Mouse (Mus musculus) limb, embryonic 13.5 days (tissue): ENCODE data around the gene Prkd2. TPM values are rescaled to one million over a fixed set of nuclear protein-coding genes. Genes with fewer than 3 reads are reported as not detected.
A peak's percentile ranks its signal among the peaks of the same experiment; 100 is the strongest.

Experiments
- ATAC-seq: fragments of 200-750 bp; cut with Nextera tagmentation; 2 replicates; pipeline ENCODE4 v1.8.0; 2017; ENCODE audit warnings: low read depth, moderate number of reproducible peaks, moderate TSS enrichment; ENCODE audit not compliant: low FRiP score
- H3K27ac ChIP-seq: fragments of 300-500 bp; sonication (generic); 2 replicates; pipeline ENCODE4 v1.5.1; 2015; ENCODE audit warnings: inconsistent platforms, mild to moderate bottlenecking, moderate library complexity
- H3K27me3 ChIP-seq: fragments of 300-500 bp; sonication (generic); 2 replicates; pipeline ENCODE4 v1.6.1; 2015; ENCODE audit warnings: mild to moderate bottlenecking, inconsistent platforms
- H3K36me3 ChIP-seq: fragments of 300-500 bp; sonication (generic); 2 replicates; pipeline ENCODE4 v1.6.1; 2015; ENCODE audit warnings: inconsistent platforms, mild to moderate bottlenecking, moderate library complexity
- H3K4me1 ChIP-seq: fragments of 300-500 bp; sonication (generic); 2 replicates; pipeline ENCODE4 v1.6.1; 2015; ENCODE audit warnings: inconsistent platforms
- H3K4me2 ChIP-seq: fragments of 300-500 bp; sonication (generic); replicated peaks from 2 replicates; pipeline ENCODE4 v1.6.1; 2015; ENCODE audit warnings: inconsistent platforms, mild to moderate bottlenecking, moderate library complexity
- H3K4me3 ChIP-seq: fragments of 300-500 bp; sonication (generic); 2 replicates; pipeline ENCODE4 v1.5.1; 2015; ENCODE audit warnings: moderate library complexity, mild to moderate bottlenecking, inconsistent platforms
- H3K9ac ChIP-seq: fragments of 300-500 bp; sonication (generic); 2 replicates; pipeline ENCODE4 v1.6.1; 2015; ENCODE audit warnings: mild to moderate bottlenecking, inconsistent platforms
- H3K9me3 ChIP-seq: fragments of 300-500 bp; sonication (generic); 2 replicates; pipeline ENCODE4 v1.6.1; 2016; ENCODE audit warnings: inconsistent platforms
- WGBS: fragments of 180-500 bp; shearing (Covaris S2); methylation state at CpG from one replicate; pipeline ENCODE4 v1.1.7; 2015; 5-methylcytosine and 5-hydroxymethylcytosine counted together
- polyA plus RNA-seq: library from polyadenylated mRNA; unstranded; fragments of >200 nt; fragmentation: Nextera tagmentation; extraction: Ambion mirVana; gene quantifications from 2 replicates; pipeline ENCODE4 v1.2.1, GENCODE M21; 2015

Prkd2 gene
- polyA plus RNA-seq, 1 experiment from 2014 or later: 20.8 TPM

DNA sequence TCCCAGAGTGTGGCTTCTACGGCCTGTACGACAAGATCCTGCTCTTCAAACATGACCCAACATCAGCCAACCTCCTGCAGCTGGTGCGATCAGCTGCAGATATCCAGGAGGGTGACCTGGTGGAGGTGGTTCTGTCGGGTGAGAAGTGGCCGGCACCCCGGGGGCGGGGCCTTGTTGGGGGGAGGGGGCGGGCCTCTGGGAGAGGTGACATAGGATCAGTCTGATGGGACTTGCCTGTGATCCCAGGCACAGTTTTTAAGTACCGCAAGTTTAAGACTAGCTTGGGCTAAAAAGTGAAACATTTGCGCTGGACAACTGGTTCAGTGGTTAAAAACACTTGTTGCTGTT is 3.1 kb downstream of the Prkd2 start:
- Histone ChIP-seq H3K9ac (peak overlapping the region; percentile 89), H3K4me3 (peak overlapping the region; percentile 68), H3K9me3 (no peaks in the 10 kb centered on the region), H3K36me3 (peaks cover 55% of the 10 kb centered on the region), H3K4me2 (peak overlapping the region; percentile 98), H3K27ac (peak overlapping the region; percentile 79), H3K4me1 (peaks cover 28% of the 10 kb centered on the region), H3K27me3 (no peaks in the 10 kb centered on the region)
- 29% methylated on average over 10 of the region's 10 CpGs for WGBS
- no peak for ATAC-seq

- Histone ChIP-seq H3K4me2 (no peak overlapping the region), H3K36me3 (peaks cover 52% of the 10 kb centered on the region), H3K27me3 (no peaks in the 10 kb centered on the region), H3K4me1 (peaks cover 28% of the 10 kb centered on the region), H3K4me3 (no peak overlapping the region), H3K9ac (no peak overlapping the region), H3K9me3 (no peaks in the 10 kb centered on the region), H3K27ac (no peak overlapping the region)
- ATAC-seq: no peak
- 94% methylated on average over 5 of the region's 5 CpGs for WGBS
Observed at GRCm38 (mm10) chr7:16846775-16847174, 4.1 kb downstream of the Prkd2 start.

DNA sequence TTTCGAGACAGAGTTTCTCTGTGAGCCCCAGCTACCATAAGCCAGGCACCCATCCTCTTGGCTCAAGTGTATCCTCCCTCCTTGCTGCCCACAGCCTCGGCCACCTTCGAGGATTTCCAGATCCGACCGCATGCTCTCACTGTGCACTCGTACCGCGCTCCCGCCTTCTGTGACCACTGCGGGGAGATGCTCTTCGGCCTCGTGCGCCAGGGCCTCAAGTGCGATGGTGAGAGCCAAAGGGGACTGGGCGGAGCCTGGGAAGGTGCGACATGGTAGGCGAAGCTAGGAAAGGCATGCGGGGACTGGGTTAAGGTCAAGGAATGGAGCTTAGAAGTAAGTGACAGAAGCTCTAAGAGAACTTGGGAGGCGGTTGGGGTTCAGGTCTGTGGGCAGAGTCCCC is 4.8 kb downstream of the Prkd2 start:
- no peak overlapping the region for H3K9ac ChIP-seq
- no peak overlapping the region for H3K4me3 ChIP-seq
- no peaks in the 10 kb centered on the region for H3K27me3 ChIP-seq
- peaks cover 24% of the 10 kb centered on the region for H3K4me1 ChIP-seq
- H3K4me2 ChIP-seq: no peak overlapping the region
- no peak for ATAC-seq
- 84% methylated on average over 19 of the region's 19 CpGs for WGBS
- peaks cover 60% of the 10 kb centered on the region for H3K36me3 ChIP-seq
- H3K9me3 ChIP-seq: no peaks in the 10 kb centered on the region
- H3K27ac ChIP-seq: no peak overlapping the region

DNA sequence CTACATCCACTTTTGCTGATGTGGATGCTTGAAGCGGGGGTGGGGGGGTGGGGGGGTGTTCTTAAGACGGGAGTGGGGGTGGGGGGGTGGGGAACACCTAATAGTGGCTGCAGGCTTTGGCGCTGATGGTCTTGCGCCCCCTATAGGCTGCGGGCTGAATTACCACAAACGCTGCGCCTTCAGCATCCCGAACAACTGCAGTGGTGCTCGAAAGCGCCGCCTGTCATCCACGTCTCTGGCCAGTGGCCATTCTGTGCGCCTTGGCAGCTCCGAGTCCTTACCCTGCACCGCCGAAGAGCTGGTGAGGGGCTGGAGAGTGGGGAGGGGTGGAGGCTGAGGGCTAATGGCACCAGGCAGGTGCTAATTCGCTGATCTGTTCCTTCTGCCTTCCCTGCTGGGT is 5.9 kb downstream of the Prkd2 start:
- Histone ChIP-seq H3K4me2 (no peak overlapping the region), H3K36me3 (peaks cover 69% of the 10 kb centered on the region), H3K4me1 (peaks cover 24% of the 10 kb centered on the region), H3K9ac (no peak overlapping the region), H3K27me3 (no peaks in the 10 kb centered on the region), H3K27ac (no peak overlapping the region), H3K9me3 (no peaks in the 10 kb centered on the region), H3K4me3 (no peak overlapping the region)
- WGBS: 23% methylated on average over 17 of the region's 17 CpGs
- no peak for ATAC-seq

DNA sequence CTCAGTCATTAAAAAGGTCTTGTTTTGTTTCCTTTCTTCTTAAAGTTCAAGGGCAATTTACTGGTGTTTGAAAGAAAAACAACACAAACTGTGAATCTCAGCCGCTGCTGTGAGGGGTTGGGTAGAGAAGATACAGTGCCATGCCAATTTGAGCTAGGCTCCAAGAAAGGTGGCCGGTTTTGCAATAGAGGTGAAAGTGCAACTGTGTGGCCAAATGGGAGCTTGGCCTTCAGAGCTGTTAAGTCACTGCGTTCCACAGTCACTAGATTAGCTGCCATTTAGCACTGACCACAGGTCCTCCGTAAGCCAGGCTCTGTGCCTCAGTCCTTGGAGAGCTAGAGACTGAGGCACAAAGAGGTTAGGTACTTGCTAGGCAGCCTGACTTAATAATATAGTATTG is 8.9 kb downstream of the Prkd2 start:
- Histone ChIP-seq H3K36me3 (peaks cover 94% of the 10 kb centered on the region), H3K4me1 (no peaks in the 10 kb centered on the region)
- WGBS: 83% methylated on average over 4 of the region's 4 CpGs

GRCm38 (mm10) chr7:16853302-16853831 is 10.7 kb downstream of the Prkd2 start:
- no peaks in the 10 kb centered on the region for H3K4me1 ChIP-seq
- H3K9me3 ChIP-seq: no peaks in the 10 kb centered on the region
- WGBS: 84% methylated on average over 14 of the region's 14 CpGs
- no peak overlapping the region for H3K27ac ChIP-seq
- no peaks in the 10 kb centered on the region for H3K27me3 ChIP-seq
- ATAC-seq: no peak; the same call in 1 of the 2 replicates
- peaks cover 94% of the 10 kb centered on the region for H3K36me3 ChIP-seq
- H3K9ac ChIP-seq: no peak overlapping the region
- no peak overlapping the region for H3K4me2 ChIP-seq
- H3K4me3 ChIP-seq: no peak overlapping the region

More for the DNA sequence above, 8.9 kb downstream of the Prkd2 start:
- Histone ChIP-seq H3K27me3 (no peaks in the 10 kb centered on the region), H3K4me2 (no peak overlapping the region), H3K9ac (no peak overlapping the region), H3K4me3 (no peak overlapping the region), H3K27ac (no peak overlapping the region), H3K9me3 (no peaks in the 10 kb centered on the region)
- ATAC-seq: no peak

DNA sequence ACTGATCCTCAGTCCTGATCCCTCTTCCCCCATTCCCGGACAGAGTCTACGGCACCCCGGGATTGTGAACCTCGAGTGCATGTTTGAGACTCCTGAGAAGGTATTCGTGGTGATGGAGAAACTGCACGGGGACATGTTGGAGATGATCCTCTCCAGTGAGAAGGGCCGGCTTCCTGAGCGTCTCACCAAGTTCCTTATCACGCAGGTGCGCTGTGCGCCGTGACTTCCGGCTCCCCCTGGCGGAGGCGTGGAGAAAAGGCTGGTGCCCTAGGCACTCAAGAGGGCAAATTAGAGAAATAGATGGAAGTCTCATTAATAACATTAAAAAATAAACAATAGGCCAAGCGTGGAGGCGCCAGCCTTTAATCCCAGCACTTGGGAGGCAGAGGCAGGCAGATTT is 15.6 kb downstream of the Prkd2 start:
- WGBS: 25% methylated on average over 17 of the region's 17 CpGs
- H3K9me3 ChIP-seq: no peaks in the 10 kb centered on the region
- H3K9ac ChIP-seq: no peak overlapping the region
- H3K4me3 ChIP-seq: no peak overlapping the region
- no peaks in the 10 kb centered on the region for H3K4me1 ChIP-seq
- H3K27me3 ChIP-seq: no peaks in the 10 kb centered on the region
- no peak overlapping the region for H3K4me2 ChIP-seq
- peaks cover 86% of the 10 kb centered on the region for H3K36me3 ChIP-seq
- ATAC-seq: no peak
- H3K27ac ChIP-seq: no peak overlapping the region

- Histone ChIP-seq H3K9me3 (no peaks in the 10 kb centered on the region), H3K4me1 (no peaks in the 10 kb centered on the region), H3K4me3 (no peak overlapping the region), H3K27ac (no peak overlapping the region), H3K27me3 (no peaks in the 10 kb centered on the region), H3K36me3 (peaks cover 86% of the 10 kb centered on the region), H3K4me2 (no peak overlapping the region), H3K9ac (no peak overlapping the region)
- 30% methylated on average over 5 of the region's 5 CpGs for WGBS
- no peak for ATAC-seq
Observed at GRCm38 (mm10) chr7:16859902-16860651, 17.4 kb downstream of the Prkd2 start.

DNA sequence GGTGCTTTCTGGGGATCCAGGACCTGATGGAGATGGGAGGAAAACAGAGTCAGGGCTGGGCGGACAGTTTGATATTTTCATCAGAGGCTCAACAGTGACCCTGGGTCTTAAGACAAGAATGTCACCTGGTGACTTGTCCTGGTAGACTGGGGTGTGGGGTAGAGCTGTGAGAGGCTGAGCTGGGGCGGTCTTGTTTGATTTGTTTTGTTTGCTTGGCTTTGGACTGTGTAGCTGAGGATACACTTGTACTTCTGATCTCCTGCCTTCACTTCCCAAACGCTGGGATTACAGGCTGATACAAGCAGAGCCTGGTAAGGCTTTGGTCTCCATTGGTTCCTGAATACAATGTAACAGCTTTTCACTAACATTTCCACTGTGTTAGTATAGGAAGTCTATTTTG is 24.8 kb downstream of the Prkd2 start:
- Histone ChIP-seq H3K9me3 (no peaks in the 10 kb centered on the region), H3K4me3 (no peak overlapping the region), H3K27me3 (no peaks in the 10 kb centered on the region), H3K4me1 (peaks cover 10% of the 10 kb centered on the region), H3K9ac (no peak overlapping the region), H3K27ac (no peak overlapping the region), H3K4me2 (no peak overlapping the region), H3K36me3 (peaks cover 84% of the 10 kb centered on the region)
- no peak for ATAC-seq
- 79% methylated on average over 3 of the region's 3 CpGs for whole genome bisulfite sequencing

GRCm38 (mm10) chr7:16869497-16869896 is 26.8 kb downstream of the Prkd2 start:
- 19% methylated on average over 16 of the region's 16 CpGs for WGBS
- Histone ChIP-seq H3K27me3 (no peaks in the 10 kb centered on the region), H3K9ac (peak overlapping the region; percentile 14; the same call in 1 of the 2 replicates), H3K4me1 (peaks cover 12% of the 10 kb centered on the region), H3K4me3 (peak overlapping the region; percentile 27), H3K27ac (0 out of 2 replicates have a peak overlapping the region, but pooled peaks have one; percentile 28), H3K4me2 (peak overlapping the region; percentile 56), H3K36me3 (peaks cover 68% of the 10 kb centered on the region), H3K9me3 (no peaks in the 10 kb centered on the region)
- peak; percentile 91 for ATAC-seq

DNA sequence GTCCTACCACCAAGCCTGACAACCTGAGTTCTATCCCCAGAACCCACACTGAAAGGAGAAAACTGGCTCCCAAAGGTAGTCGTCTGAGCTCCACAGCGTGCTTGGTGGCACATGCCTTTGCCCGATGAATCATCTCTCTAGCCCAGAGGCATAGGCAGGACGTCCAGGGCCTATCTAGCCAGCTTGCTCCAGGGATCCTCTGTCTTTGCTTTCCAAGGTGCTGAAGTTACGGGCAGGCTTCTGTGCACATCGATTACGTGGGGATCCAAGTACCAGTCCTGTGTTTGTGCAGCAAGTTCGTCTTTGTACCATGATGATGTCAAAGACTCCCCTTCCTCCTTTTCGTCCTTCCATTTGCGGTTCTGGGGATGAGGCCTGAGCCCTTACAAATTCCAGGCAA is 28.9 kb downstream of the Prkd2 start:
- 78% methylated on average over 10 of the region's 10 CpGs for WGBS
- Histone ChIP-seq H3K4me3 (no peak overlapping the region), H3K27me3 (no peaks in the 10 kb centered on the region), H3K9me3 (no peaks in the 10 kb centered on the region), H3K4me2 (no peak overlapping the region), H3K27ac (0 out of 2 replicates have a peak overlapping the region, but pooled peaks have one; percentile 22), H3K9ac (no peak overlapping the region), H3K36me3 (peaks cover 49% of the 10 kb centered on the region), H3K4me1 (peaks cover 13% of the 10 kb centered on the region)
- no peak for ATAC-seq

DNA sequence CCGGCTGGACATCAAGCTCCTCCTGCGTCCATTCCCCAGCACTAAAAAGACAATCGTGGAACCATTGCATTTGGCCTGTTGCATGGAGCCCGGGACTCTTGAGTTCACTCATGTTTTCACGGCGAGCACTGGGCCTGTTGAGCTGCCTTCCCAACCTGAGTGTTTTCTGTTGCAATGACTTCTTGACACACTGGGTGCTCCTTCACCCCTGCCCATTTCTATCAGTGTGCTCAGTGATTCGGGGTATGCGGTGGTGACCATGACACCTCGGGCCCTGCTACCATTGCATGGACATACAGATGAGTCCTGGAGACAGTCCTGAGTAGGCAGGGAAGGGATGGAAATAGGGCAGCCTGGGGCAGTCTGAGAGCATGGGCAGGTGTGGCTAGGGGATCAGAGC is 29.8 kb downstream of the Prkd2 start:
- peaks cover 41% of the 10 kb centered on the region for H3K36me3 ChIP-seq
- no peak overlapping the region for H3K4me2 ChIP-seq
- no peak overlapping the region for H3K4me3 ChIP-seq
- ATAC-seq: no peak
- H3K9ac ChIP-seq: no peak overlapping the region
- WGBS: 91% methylated on average over 9 of the region's 9 CpGs
- no peaks in the 10 kb centered on the region for H3K27me3 ChIP-seq
- H3K9me3 ChIP-seq: no peaks in the 10 kb centered on the region
- H3K27ac ChIP-seq: no peak overlapping the region
- H3K4me1 ChIP-seq: peaks cover 21% of the 10 kb centered on the region

DNA sequence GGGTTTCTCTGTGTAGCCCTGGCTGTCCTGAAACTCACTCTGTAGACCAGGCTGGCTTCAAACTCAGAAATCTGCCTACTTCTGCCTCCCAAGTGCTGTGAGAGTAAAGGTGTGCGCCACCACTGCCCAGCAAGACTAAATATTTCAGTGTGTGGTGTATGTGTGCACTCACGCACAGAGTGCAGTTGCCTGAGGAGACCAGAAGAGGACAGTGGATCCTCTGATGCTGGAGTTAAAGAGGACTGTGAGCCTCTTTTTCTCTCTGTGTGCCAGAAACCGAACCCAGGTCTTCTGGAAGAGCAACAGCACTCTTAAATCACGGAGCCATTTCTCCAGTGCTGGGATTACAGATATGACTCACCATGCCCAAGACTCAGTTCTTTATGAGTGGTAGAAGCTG is 30.7 kb downstream of the Prkd2 start:
- Histone ChIP-seq H3K4me1 (peaks cover 24% of the 10 kb centered on the region), H3K9ac (no peak overlapping the region), H3K27me3 (no peaks in the 10 kb centered on the region), H3K4me3 (no peak overlapping the region), H3K4me2 (no peak overlapping the region), H3K36me3 (peaks cover 39% of the 10 kb centered on the region), H3K9me3 (no peaks in the 10 kb centered on the region), H3K27ac (no peak overlapping the region)
- 90% methylated on average over 4 of the region's 4 CpGs for WGBS
- ATAC-seq: no peak
